Mouse (Mus musculus) embryo, embryonic 10.5 days (tissue): Measurements from ENCODE around the gene Stoml1.

ENCODE experiments used
- DNase-seq: peaks from one replicate; pipeline ENCODE4 v3.0.0-alpha.2; 2015; ENCODE audit warnings: low spot score

Gene Stoml1

DNA sequence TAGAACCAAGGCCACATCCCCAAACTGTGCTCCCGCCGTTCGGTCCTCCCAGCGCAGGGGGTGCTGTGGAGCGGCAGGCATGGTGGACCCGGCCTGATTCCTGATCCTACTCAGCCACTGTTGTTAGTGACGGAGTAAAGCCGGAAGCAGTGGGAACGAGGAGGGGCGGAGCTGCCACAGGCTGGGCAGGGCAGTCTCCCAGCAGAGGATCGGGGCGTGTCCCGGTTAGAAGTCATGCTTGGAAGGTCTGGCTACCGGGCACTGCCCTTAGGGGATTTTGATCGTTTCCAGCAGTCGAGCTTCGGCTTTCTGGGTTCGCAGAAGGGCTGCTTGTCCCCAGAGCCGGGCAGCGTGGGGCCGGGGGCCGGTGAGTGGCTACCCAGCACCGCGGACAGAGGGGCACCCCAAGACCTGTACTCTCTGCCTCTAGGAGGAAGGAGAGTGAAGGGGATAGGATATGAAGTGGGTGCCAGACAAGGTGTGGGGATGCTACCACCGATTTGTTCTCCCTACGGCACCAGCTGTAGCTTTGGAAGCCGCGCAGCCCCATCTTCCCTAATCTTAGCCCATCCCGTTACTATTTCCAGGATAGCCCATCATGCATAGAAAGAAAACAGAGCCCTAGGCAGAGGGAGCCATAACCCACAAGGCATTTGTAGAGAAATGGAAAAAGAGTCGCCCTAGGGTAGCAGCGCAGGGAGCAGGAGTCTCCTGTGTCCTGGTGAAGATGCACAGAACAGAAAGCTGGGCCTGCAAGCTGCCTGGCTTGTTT, at the start of gene Stoml1:
Gene Stoml1 (plus strand): TSS at position 132 of the 772 bp plus-strand sequence.
- DNase-seq = peak; percentile 97

DNA sequence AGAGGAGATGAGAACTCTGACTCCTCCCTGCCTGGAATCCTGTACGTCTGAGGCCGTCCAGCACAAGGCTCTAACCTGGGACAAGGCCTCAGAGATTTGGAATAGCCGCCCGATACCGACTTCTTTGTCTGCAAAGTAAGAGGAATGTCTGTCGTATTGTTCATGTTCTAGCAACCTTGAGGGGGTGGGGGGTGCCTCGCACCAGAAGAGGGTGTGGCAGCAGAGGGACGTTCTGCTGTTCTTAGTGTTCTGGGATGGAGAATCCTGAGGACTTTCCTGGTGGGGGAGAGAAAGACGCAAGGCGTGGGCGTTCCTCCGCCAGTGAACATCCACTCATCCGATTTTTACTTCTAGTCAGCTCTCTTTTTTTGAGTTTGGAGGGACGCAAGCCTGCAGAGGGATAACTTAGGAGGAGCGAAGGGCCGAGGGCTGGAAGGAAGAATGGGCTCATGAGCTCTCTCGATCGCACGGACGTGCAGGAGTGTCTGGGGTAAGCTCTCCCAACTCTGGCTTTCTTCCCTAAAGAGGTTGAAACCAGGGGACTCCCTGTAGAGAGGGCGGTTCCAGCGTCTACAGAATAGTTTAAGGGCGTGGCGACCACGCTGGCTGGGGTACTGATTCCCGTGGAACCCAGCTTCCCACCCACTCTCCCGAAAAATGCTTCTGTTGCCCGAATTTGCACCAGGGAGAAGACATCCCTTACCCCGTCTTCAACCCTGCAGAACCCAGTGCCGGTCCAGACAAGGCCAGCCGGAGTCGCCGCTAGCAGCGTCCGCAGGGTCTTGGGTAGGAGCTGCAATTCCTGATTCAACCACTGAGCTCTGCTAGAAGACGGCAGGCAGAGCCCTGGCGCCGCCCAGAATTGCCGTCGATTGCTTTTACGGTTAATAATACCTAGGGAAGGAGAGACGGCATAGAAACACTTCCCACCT, 49.2 kb upstream of the Stoml1 start, which contains the start of the genes Islr and Islr2:
Gene Islr (minus strand): TSS at position 791 of the 932 bp plus-strand sequence.
Gene Islr2 (minus strand): TSS at position 804 of the 932 bp plus-strand sequence.
- peak; percentile 88 for DNase-seq

DNA sequence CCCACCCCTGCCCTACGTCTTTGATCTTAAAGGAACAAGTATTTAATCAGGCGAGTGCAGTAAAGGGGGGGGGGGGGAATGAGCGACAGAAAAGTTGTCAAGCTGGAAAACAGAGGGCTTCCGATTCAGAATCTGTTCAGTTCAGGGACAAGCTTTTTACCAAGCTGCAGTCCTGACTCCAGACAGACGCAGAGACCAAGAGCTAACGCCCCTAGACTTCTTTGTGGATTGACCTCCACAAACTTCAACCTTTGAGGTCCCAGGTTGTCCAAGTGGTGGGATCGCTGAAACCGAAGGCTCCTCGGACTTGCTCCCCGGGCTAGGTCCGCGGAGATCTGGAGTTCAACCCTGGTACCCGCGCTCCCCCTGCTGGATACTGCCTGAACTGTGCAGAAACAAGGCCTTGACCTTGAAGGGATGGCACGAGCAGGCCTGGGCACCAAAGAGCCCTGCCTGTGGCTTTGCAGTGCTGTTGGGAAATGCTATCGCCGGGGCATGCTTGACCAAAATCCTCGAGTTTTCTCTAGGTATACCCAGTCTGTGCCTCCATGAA, 48.4 kb upstream of the Stoml1 start:
- DNase-seq = peak; percentile 94

DNA sequence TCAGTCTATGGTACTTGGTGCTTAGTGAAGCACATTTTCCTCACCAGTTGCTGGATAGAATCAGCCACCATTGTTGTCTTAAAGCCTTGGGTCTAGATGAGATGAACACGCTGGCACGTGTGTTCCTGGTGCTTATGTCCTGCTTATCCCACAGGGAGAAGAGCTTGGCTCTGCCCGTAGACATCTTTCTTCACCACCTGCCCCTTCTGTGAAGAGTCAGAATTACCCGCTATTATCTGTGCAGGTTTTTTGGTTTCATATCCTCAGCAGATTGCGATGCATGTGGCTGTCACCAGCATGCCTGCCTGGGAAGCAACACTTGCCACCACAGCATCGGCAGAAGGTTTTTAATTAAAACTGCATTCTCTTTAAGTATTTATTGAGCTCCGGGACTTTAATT, 47.0 kb upstream of the Stoml1 start:
- DNase-seq = no peak

DNA sequence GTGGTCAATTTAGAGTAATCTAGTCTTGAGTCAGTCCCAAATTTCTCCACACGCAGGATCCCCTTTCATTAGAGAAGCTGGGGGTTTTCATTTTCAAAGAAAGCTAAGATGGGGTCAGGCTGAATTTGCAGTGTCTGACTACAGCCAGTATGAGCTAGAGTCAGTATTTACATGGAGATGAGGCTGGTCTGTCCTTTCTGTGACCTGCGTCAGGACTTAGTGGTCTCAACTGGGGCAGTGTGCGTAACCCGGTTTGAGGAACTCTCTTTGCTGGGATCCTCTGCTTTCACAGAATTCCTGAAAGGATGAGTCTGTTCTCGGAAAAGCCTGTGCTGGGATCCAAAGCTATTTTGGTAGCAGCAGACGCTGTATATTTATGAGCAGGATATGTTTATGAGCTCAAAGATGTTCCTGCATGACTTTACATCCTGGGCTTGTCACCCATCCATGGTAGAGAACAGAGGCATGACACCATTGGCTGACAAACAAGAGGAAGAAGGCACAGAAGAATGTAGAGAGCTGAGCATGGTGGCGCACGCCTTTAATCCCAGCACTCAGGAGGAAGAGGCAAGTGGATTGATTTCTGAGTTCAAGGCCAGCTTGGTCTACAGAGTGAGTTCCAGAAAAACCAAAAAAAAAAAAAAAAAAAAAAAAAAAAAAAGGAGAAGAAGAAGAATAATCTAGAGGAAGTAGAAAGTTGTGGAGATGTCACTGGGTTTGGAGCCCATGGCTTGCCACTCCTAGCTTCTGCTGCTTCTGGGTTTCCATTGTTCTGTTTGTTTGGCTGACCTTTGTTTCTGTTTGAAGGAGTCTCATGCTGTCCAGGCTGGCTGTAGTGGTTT, 43.3 kb upstream of the Stoml1 start:
- DNase-seq = no peak

DNA sequence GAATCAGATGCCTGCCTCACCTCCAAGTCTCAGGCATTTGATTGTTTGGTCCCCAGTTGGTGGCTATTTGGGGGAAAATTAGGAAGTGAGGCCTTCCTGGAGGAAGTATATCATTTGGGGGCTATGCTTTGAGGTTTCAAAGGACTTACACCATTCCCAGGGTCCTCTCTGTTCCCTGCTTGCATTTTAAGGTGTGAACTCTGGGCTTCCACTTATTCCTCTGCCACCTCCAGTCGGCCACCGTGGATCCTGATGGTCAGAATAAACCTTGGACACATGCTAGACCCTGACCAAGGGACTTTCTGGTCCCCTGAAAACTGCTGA, 42.7 kb upstream of the Stoml1 start:
- no peak for DNase-seq

DNA sequence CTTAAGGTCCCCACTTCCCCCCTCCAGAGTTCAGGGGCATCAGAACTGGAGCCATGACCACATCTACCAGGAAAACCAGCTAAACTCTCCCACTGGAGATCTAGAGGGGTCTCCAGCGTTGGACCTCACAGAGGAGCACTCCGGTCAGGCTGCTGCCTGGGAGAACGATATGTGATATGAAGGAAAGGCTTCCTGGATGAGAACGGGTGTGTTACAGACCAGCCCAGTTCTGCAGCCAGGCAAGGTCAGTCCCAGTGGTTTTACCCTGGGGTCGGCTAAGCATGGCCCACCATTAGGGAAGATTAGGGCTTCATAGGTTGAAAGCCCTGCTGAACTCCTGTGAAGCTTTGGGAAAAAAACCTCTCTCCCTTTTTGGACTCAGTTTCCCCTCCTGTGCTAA, 39.6 kb upstream of the Stoml1 start:
- no peak for DNase-seq

DNA sequence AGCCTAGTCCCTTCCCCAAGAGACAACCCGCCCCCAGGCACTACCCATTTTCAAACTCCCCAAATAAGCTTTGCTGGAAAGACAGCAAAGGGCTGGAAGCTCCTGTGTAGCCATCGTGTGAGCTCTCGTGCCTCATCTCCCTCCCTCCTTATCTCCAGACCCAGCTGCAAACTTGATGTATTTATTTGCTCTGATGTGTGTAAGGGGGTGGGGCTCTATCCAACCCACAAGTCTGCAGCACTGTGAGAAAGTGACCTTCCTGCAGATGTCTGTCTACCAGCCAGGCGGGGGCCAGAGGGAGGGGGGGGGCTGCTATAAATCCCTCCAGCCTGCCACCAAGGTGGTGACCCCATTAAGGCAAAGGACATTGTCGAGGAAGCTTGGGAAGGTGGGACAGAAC, 39.1 kb upstream of the Stoml1 start:
- DNase-seq = peak; percentile 44

DNA sequence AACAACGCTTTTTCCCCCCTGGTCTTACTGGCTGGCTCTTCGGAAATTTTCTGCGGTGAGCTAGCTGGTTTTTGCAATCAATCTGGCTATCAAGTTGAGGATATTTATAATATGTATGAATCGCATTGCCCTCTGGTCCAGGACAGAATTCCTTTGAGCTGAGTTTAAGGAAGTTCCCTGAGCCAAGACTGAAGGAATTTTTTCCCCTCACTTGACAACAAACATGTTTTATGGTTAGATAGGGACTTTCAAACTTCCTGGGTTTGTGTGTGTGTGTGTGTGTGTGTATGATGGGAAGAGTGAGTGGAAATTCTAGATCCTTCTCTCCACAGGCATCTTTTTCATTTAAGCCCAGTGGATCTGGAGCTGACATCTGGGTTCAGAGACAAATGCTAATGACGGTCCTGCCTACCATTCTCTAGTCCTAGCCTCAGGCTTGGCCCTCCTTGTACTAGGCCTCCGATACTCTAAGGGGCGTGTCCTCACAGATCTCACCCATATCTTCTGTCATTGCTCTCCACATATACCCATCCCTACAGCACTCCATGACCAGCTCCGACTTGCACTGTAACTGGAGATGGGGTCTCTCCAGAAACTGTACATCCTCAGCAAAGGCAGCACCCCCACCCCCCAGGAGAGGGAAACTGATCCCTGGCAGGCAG, 38.3 kb upstream of the Stoml1 start:
- DNase-seq = peak; percentile 12

DNA sequence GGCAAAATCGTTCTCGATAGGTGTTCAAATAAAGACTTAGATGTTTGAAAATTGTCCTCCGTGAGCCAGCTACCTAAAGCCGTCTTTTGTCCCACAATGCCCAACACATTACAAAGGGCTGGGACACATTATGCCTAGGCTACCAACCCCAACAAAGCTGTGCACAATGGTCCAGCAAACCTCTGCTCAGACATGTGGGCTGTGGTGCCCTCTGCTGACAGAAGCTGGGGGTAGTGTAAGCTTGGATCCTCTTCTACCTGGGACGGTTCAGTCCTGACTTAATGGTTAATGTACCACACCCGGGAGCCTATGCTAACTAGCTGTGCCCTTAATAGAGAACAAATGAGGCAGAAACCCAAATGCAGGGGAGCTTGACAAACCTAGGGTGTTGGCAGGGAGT, 36.6 kb upstream of the Stoml1 start:
- peak; percentile 79 for DNase-seq

DNA sequence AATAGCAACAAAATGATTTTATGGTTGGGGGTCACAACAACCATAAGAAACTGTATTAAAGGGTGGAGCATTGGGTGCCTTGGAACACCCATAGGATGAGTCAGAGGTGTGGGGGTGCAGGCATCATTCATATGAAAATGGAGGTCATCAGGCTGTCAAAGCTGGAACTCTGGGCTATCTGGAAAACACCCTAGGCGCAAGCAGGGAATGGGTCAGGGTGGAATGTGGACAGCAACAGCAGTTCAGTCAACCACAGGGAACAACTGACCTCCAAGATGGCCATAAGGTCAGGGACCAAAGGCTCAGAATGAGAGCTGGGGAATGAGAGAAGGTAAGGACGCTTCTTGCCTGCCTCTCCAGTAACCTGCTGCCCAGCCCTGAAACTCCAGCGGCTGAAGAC, 34.4 kb upstream of the Stoml1 start:
- no peak for DNase-seq

DNA sequence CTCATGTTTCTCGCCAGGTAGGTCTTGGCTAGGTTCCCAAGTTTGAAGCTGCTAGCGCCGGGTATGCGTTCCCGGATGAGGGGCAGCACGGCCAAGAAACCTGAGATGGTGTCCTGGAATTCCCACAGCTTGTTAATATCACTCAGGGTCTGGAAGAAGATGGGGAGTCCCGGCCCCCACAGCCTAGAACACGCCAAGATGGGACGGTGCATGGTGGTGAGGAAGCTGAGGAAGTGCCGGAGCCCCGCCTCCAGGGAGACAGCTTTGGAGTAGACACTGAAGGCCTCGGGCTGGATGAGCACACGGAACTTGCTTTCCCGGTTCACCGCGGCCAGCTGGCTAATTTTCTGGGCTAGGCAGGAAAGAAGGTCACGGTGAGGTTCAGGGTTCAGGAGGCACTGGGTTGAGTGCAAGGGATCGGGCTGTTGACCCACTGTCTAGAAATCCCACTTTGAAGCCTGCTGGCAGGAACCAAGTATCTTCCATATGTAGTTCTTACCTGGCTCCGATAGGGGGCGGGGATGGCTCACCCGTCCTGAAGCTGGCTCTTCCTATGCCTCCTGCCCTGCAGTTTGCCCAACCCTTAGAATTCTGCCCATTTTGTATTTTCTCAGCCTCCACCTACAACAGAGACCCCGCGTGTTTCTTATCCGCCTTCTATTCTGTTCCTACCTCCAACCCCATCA, 32.6 kb upstream of the Stoml1 start:
- peak; percentile 73 for DNase-seq

DNA sequence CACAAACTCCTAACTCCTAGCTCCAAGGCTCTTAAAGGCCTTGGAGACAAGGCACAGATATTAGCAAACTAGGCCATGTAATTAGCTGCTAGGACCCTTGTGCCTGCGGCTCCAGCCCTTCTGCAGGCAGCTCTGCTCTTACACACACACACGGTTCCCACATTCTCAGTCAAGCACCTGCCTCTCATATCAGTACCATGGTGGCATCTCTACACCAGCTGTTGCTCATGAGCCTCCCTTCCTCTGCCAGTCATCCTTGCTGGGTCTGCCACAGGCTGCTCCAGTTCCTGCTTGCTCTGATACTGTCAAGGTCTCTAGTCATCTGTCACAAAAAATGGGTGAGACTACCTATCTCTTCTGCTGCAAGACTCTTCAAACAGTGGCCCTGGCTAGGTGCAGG, 28.6 kb upstream of the Stoml1 start:
- no peak for DNase-seq

DNA sequence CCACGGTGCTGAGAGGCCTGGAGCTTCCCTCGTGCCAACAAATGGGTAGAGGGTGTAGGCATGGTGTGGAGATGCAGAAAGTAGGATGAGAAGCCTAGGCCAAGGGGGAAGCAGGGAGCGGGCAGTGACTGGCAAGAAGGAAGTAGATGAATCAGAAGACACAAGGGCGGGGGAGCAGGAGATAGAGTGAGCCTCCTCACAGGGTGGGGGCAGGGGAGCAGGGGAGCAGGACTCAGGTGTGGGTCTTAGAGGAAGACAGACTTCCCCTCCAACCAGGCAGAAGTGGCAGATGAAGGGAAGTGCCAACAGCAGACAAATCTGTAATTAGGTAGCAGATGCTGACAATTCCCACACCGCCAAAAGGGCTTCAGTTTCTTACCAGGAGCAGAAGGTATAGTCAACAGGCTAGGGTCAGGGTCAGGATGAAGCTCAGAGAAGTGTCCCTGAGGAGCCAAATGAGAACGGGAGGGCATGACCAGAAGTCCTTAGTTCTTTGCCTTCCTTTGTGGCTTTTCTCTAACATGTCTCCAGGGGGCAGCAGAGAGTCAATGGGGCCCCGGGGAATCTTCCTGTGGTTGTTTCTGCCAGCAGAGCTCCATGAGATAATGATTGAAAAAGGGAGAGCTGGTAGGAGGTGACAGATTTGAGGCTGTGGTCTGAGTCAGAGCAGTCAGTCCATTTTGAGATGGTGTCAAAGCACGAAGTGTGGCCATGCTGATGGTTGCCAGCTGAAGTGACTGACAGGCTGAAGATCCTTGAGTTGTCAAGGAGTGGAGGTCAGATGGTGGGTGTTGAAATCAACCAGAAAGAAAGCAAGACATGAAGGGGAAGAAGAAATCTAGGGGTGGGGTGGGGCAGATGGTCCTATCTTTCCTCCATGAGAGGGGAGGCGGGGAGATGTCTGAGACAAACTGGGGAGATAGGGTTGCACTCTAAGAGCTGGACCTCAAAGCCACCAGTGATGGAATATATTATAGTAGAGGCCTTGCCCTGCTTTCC, 26.8 kb upstream of the Stoml1 start:
- DNase-seq = peak; percentile 74

DNA sequence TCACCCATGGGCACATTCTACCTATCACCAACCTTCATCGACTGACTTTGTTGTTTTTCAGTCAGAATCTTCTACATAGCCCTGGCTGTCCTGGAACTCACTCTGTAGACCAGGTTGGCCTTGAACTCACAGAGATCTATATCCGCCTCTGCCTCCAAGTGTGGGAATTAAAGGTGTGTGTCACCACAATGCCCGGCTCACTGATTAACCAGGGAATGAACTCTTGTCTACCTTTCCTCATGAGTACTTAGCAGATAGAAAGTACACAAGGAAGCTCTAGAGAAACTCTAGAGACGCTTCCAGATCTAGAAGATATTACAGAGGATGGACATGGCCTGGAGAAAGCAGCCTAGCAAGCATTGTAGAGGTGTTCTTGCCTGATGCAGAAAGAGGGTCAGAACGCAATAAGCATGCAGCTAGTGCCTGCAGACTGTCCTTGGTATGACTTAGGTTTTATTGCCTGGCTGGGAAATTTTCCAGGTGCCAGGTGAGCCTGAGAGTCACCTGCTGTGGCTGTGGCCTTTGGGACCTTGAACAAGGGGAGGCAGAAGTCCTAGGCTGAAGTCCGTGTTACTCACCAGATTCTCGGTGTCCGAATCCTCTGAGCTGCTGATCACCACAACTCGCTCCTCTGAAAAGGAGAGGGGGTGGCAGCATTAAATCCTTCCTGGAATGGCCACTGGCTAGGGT, 24.0 kb upstream of the Stoml1 start:
- no peak for DNase-seq

DNA sequence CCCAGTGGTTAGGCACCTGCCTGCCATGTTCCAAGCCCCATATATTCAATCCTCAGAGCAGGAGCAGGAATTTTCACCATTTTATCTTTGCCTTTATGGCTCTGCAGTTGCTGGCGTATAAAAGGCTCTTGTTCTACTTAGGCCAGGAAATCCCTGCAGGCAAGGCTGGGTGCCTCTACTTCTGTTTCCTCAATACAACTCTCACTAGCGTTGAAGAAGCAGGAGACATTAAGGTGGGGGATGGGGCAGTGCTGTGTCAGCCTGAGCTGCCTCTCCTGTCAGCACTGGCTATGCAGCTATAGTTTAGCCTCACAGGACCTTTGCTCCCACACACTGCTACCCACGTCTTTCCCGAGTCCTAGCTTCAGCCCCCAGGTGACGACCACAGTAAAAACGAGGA, 21.2 kb upstream of the Stoml1 start:
- no peak for DNase-seq

DNA sequence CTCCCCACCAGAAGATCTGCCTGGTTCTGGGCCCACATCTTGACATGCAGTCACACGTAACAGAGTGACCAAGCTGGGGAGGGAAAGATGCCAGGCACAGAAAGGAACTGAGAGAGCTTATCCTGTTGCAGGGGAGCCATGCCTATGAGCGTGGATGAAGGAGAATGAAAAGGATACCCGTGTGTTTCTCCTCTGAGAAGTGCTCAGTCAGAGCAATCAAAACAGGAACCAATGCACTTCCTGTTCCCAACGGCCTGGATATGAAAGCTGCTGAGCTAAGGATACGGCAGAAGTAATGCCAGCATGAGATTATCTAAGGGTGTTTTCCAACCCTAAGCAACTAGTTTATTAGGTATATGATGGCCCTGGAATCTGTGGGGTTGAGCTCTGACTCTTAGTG, 20.6 kb upstream of the Stoml1 start:
- DNase-seq = no peak

DNA sequence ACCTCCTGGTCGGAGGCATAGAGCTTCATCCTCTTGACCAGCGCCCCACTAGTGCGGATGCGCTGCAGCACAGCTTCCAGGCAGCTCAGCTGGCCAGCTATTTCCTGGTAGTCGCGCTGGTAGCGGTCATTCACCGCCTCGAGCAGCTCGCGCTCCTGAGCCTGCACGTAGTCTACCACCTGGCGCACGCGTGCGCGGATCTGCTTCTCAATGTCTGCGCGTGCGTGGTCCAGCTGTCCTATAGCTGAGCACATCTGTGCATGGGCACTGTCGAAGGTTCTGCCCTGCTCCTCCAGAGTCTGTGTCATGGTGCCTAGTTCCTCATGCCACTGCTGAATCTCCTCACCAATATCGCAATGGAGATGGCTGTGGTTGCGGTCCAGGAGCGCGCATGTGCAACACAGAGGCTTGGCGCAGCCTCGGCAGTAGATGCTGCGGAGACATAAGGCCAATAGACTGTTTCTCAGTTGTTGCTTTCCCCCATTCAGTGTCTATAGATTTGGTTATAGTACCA, 18.4 kb upstream of the Stoml1 start:
- DNase-seq = no peak
